Mouse (Mus musculus): ENCODE measurements around the gene Spink8.

Spink8 gene

DNA sequence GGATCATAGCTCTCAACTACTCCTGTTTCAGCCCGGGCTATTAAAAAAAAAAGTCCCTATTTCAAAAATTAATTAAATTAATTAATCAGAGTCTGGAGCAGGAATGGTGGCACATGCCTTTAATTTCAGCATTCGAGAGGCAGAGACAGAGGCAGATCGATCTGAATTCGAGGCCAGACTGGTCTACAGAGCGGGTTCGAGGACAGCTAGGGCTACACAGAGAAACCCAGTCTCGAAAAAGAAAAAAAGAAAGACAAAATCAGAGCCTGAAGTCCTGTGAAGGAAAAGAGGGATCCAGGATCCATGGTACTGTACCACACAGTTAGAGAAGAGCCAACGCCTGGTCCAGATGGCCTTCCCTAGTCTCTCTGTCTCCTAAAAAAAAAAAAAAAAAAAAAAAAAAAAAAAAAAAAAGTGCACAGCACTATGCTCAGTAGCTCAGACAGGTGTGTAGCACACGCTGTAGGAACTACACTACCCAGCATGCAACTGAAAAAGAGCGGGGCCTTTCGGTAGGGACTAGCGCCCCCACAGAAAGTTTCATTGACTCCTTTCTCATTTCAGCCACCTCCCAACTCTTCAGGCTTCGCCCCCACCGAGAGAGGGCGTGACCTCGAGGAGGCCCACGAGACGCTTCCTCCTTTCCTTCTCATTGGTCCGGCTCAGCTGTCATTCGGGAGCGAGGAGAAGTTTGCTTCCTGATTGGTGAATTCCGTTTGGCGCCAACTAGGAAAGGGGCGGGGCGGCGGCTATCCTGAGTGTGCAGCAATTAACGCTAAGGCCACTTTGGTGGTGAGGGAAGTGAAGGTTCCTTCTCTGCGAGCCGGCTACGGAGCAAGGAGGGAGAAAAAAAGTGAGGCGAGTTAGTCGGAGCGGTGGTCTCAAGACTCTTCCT lies 63.0 kb downstream of the Spink8 start, which contains the start of gene Cdc25a:
Gene Cdc25a (plus strand): TSS at position 783 of the 895 bp plus-strand sequence.
- peak; percentile 96 for DNase-seq

DNA sequence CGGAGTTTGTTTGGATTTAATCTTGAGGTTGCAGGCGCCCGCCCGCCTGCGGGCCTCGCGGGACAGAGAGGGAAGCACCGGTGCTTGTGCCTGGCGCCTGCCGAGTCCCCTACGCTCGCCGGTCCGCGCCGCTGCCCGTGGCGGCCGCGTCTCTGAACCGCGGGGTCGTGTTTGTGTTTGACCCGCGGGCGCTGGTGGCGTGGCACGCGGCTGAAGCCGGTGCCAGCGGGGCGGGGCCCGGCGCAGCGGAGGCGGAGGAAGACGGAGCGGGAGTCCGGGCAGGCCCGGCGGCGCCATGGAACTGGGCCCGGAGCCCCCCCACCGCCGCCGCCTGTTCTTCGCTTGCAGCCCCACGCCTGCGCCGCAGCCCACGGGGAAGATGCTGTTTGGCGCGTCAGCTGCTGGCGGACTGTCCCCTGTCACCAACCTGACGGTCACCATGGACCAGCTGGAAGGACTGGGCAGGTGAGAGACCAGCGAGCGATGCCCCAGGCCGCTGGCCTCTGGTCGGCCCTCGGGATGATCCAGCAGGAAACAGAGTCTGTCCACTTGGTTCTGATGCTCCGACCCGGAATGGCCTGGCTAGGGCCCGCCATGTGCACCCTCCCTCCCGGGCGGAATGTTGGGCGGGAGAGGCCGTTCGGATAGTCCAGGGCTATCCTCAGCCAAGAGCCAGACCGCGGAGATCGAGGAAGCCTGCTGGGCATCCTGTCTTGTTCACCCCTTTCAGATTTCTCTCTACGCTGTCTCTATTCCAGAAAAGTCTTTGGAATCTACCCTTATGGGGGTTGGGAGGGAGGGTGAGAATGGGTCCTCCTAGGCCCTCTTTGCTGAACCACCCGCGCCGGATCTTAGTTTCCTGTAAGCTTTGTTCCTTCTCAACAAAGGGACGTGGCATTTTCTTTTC lies 63.9 kb downstream of the Spink8 start:
- peak; percentile 47 for DNase-seq

All from thymus, postnatal 25 days (tissue).